Mouse (Mus musculus) spleen, adult 12 weeks (tissue): ENCODE measurements around the gene Echdc1.
"Not testable (repeated sequence)": the region's sequence is repeated elsewhere in the genome, so short reads cannot be mapped to it uniquely, and the experiment has no call there.

Source experiments
- DNase-seq: peaks from one replicate; pipeline ENCODE4 v3.0.0; 2022; ENCODE audit warnings: low spot score

Echdc1 gene

GRCm38 (mm10) chr10:29313064-29313638, at the start of gene Echdc1:
Gene Echdc1, plus strand, starts transcription at chr10:29313166.
- DNase-seq, result peak; percentile 76

- no peak for DNase-seq
These were observed 31.2 kb upstream of the Echdc1 start for GRCm38 (mm10) chr10:29281736-29282135.

GRCm38 (mm10) chr10:29285757-29286156, 27.2 kb upstream of the Echdc1 start:
- no peak for DNase-seq

- DNase-seq, result no peak
These were observed 10.7 kb upstream of the Echdc1 start for GRCm38 (mm10) chr10:29302230-29302629.

GRCm38 (mm10) chr10:29311480-29312219, 1.3 kb upstream of the Echdc1 start:
- no peak for DNase-seq

- no peak for DNase-seq
These were observed 939 bp downstream of the Echdc1 start for GRCm38 (mm10) chr10:29313905-29314304.

- DNase-seq, result no peak
These were observed 11.9 kb downstream of the Echdc1 start for GRCm38 (mm10) chr10:29324817-29325216.

- no peak for DNase-seq
These were observed 20.9 kb downstream of the Echdc1 start for GRCm38 (mm10) chr10:29333836-29334235.

- DNase-seq, result peak; percentile 52
These were observed 25.5 kb downstream of the Echdc1 start for GRCm38 (mm10) chr10:29338355-29339056.

- no peak for DNase-seq
These were observed 31.3 kb downstream of the Echdc1 start for GRCm38 (mm10) chr10:29344232-29344631.

- no peak for DNase-seq
These were observed 33.7 kb downstream of the Echdc1 start for GRCm38 (mm10) chr10:29346638-29347037.

GRCm38 (mm10) chr10:29351420-29351819, 38.5 kb downstream of the Echdc1 start:
- DNase-seq, result no peak

GRCm38 (mm10) chr10:29352575-29352974, 39.6 kb downstream of the Echdc1 start:
- no peak for DNase-seq

GRCm38 (mm10) chr10:29354183-29354582, 41.2 kb downstream of the Echdc1 start:
- DNase-seq, result no peak

GRCm38 (mm10) chr10:29361095-29361463, 48.1 kb downstream of the Echdc1 start:
- no peak for DNase-seq

GRCm38 (mm10) chr10:29361464-29362196, 48.7 kb downstream of the Echdc1 start:
- DNase-seq, result peak; percentile 88

GRCm38 (mm10) chr10:29362197-29362900, 49.4 kb downstream of the Echdc1 start, which contains the start of gene Rnf146:
Gene Rnf146, minus strand, starts transcription at chr10:29362442.
- no peak for DNase-seq

- DNase-seq, result no peak
These were observed 61.1 kb downstream of the Echdc1 start for GRCm38 (mm10) chr10:29374065-29374464.

GRCm38 (mm10) chr10:29381558-29381957, 68.6 kb downstream of the Echdc1 start:
- no peak for DNase-seq

GRCm38 (mm10) chr10:29394890-29395289, 81.9 kb downstream of the Echdc1 start:
- not testable (repeated sequence) for DNase-seq
